Mouse (Mus musculus) intestine, embryonic 16.5 days (tissue): ENCODE results near the gene Gm43064. TPM values are rescaled to one million over a fixed set of nuclear protein-coding genes. Genes with fewer than 3 reads are reported as not detected.
"Not testable (repeated sequence)": the region's sequence is repeated elsewhere in the genome, so short reads cannot be mapped to it uniquely, and the experiment has no call there.

Experiments used
- ATAC-seq: fragments of 200-750 bp; cut with Nextera tagmentation; 2 replicates; pipeline ENCODE4 v1.8.0; 2017; ENCODE audit warnings: moderate TSS enrichment, moderate library complexity
- H3K27ac ChIP-seq: fragments of 300-500 bp; sonication (generic); 2 replicates; pipeline ENCODE4 v1.5.1; 2014; ENCODE audit warnings: mild to moderate bottlenecking, low read length
- H3K27me3 ChIP-seq: fragments of 300-500 bp; sonication (generic); replicated peaks from 2 replicates; pipeline ENCODE4 v1.6.1; 2014; ENCODE audit warnings: low read length, control low read depth, mixed read lengths; ENCODE audit not compliant: control insufficient read depth, insufficient read depth
- H3K36me3 ChIP-seq: fragments of 300-500 bp; sonication (generic); 2 replicates; pipeline ENCODE4 v1.6.1; 2014; ENCODE audit warnings: low read length, control low read depth; ENCODE audit not compliant: control insufficient read depth, insufficient read depth
- H3K4me1 ChIP-seq: fragments of 300-500 bp; sonication (generic); 2 replicates; pipeline ENCODE4 v1.6.1; 2014; ENCODE audit warnings: low read length, control low read depth, mixed read lengths; ENCODE audit not compliant: control insufficient read depth, insufficient read depth
- H3K4me2 ChIP-seq: fragments of 300-500 bp; sonication (generic); 2 replicates; pipeline ENCODE4 v1.6.1; 2014; ENCODE audit warnings: low read depth, low read length, control low read depth
- H3K4me3 ChIP-seq: fragments of 300-500 bp; sonication (generic); 2 replicates; pipeline ENCODE4 v1.5.1; 2014; ENCODE audit warnings: mild to moderate bottlenecking, low read length
- H3K9ac ChIP-seq: fragments of 300-500 bp; sonication (generic); 2 replicates; pipeline ENCODE4 v1.6.1; 2014; ENCODE audit warnings: low read depth, low read length
- H3K9me3 ChIP-seq: fragments of 300-500 bp; sonication (generic); 2 replicates; pipeline ENCODE4 v1.6.1; 2016; ENCODE audit warnings: low read length, control low read depth; ENCODE audit not compliant: control insufficient read depth
- WGBS: fragments of 180-500 bp; shearing (Covaris S2); extraction: QIAGEN DNeasy Blood & Tissue Kit; methylation state at CpG from one replicate; pipeline ENCODE4 v1.1.7; 2014; 5-methylcytosine and 5-hydroxymethylcytosine counted together
- polyA plus RNA-seq: library from polyadenylated mRNA; unstranded; fragments of >200 nt; fragmentation: Nextera tagmentation; extraction: Ambion mirVana; gene quantifications from 2 replicates; pipeline ENCODE4 v1.2.1, GENCODE M21; 2015

Gene Gm43064
- polyA plus RNA-seq, 1 experiment from 2014 or later: 0.45 TPM

GRCm38 (mm10) chr3:103829036-103829435, 19.7 kb downstream of the Gm43064 start:
- WGBS: 75% methylated on average over 3 of the region's 3 CpGs
- no peaks in the 10 kb centered on the region for H3K27me3 ChIP-seq
- ATAC-seq: no peak
- H3K4me3 ChIP-seq: no peak overlapping the region
- no peak overlapping the region for H3K4me2 ChIP-seq
- H3K4me1 ChIP-seq: no peaks in the 10 kb centered on the region; the same call in 1 of the 2 replicates
- H3K27ac ChIP-seq: no peak overlapping the region
- H3K36me3 ChIP-seq: no peaks in the 10 kb centered on the region
- no peak overlapping the region for H3K9ac ChIP-seq
- no peaks in the 10 kb centered on the region for H3K9me3 ChIP-seq

GRCm38 (mm10) chr3:103830681-103831080, 21.3 kb downstream of the Gm43064 start:
- not testable (repeated sequence) for H3K4me1 ChIP-seq, H3K4me3 ChIP-seq, H3K27me3 ChIP-seq, H3K9ac ChIP-seq, H3K36me3 ChIP-seq, ATAC-seq, H3K9me3 ChIP-seq, H3K4me2 ChIP-seq, H3K27ac ChIP-seq
- WGBS: 65% methylated on average over 1 of the region's 1 CpGs

GRCm38 (mm10) chr3:103831146-103831545, 21.8 kb downstream of the Gm43064 start:
- no peak for ATAC-seq
- H3K4me2 ChIP-seq: no peak overlapping the region
- no peak overlapping the region for H3K4me3 ChIP-seq
- H3K4me1 ChIP-seq: no peaks in the 10 kb centered on the region; the same call in 1 of the 2 replicates
- no peak overlapping the region for H3K27ac ChIP-seq
- no peak overlapping the region for H3K9ac ChIP-seq
- no peaks in the 10 kb centered on the region for H3K27me3 ChIP-seq
- no peaks in the 10 kb centered on the region for H3K36me3 ChIP-seq
- 82% methylated on average over 7 of the region's 7 CpGs for WGBS
- H3K9me3 ChIP-seq: no peaks in the 10 kb centered on the region

GRCm38 (mm10) chr3:103832426-103832825, 23.1 kb downstream of the Gm43064 start, which contains the start of gene Bcl2l15:
Gene Bcl2l15, plus strand, starts transcription at chr3:103832601.
- no peaks in the 10 kb centered on the region for H3K27me3 ChIP-seq
- H3K4me1 ChIP-seq: no peaks in the 10 kb centered on the region; the same call in 1 of the 2 replicates
- H3K9me3 ChIP-seq: no peaks in the 10 kb centered on the region
- no peaks in the 10 kb centered on the region for H3K36me3 ChIP-seq
- H3K4me3 ChIP-seq: no peak within 1 kb of the TSS
- peak within 1 kb of the TSS; percentile 52 for H3K27ac ChIP-seq
- ATAC-seq: peak; percentile 67
- no peak within 1 kb of the TSS for H3K9ac ChIP-seq
- no peak within 1 kb of the TSS for H3K4me2 ChIP-seq

- no peaks in the 10 kb centered on the region for H3K9me3 ChIP-seq
- no peak overlapping the region for H3K27ac ChIP-seq
- no peak overlapping the region for H3K4me3 ChIP-seq
- WGBS: 66% methylated on average over 2 of the region's 2 CpGs
- ATAC-seq: peak; percentile 79
- no peaks in the 10 kb centered on the region for H3K27me3 ChIP-seq
- H3K36me3 ChIP-seq: no peaks in the 10 kb centered on the region
- H3K4me2 ChIP-seq: no peak overlapping the region
- H3K9ac ChIP-seq: no peak overlapping the region
- no peaks in the 10 kb centered on the region; the same call in 1 of the 2 replicates for H3K4me1 ChIP-seq
These were observed 24.6 kb downstream of the Gm43064 start for GRCm38 (mm10) chr3:103834001-103834400.

- no peak overlapping the region for H3K4me3 ChIP-seq
- H3K9ac ChIP-seq: no peak overlapping the region
- no peaks in the 10 kb centered on the region; the same call in 1 of the 2 replicates for H3K4me1 ChIP-seq
- H3K27ac ChIP-seq: 0 out of 2 replicates have a peak overlapping the region, but pooled peaks have one; percentile 8
- no peaks in the 10 kb centered on the region for H3K36me3 ChIP-seq
- WGBS: 77% methylated on average over 6 of the region's 6 CpGs
- no peak overlapping the region for H3K4me2 ChIP-seq
- ATAC-seq: no peak
- H3K9me3 ChIP-seq: no peaks in the 10 kb centered on the region
- no peaks in the 10 kb centered on the region for H3K27me3 ChIP-seq
These were observed 26.0 kb downstream of the Gm43064 start for GRCm38 (mm10) chr3:103835272-103835950.

GRCm38 (mm10) chr3:103835951-103836310, 26.6 kb downstream of the Gm43064 start:
- H3K27me3 ChIP-seq: no peaks in the 10 kb centered on the region
- H3K9me3 ChIP-seq: no peaks in the 10 kb centered on the region
- no peak overlapping the region for H3K4me3 ChIP-seq
- H3K4me2 ChIP-seq: no peak overlapping the region
- no peak for ATAC-seq
- H3K36me3 ChIP-seq: no peaks in the 10 kb centered on the region
- H3K4me1 ChIP-seq: no peaks in the 10 kb centered on the region; the same call in 1 of the 2 replicates
- H3K27ac ChIP-seq: 0 out of 2 replicates have a peak overlapping the region, but pooled peaks have one; percentile 8
- WGBS: 78% methylated on average over 10 of the region's 10 CpGs
- no peak overlapping the region for H3K9ac ChIP-seq

- Histone ChIP-seq H3K4me2 (no peak overlapping the region), H3K9ac (no peak overlapping the region), H3K27ac (no peak overlapping the region), H3K27me3 (no peaks in the 10 kb centered on the region), H3K9me3 (no peaks in the 10 kb centered on the region), H3K4me3 (no peak overlapping the region), H3K36me3 (no peaks in the 10 kb centered on the region), H3K4me1 (no peaks in the 10 kb centered on the region; the same call in 1 of the 2 replicates)
- 97% methylated on average over 5 of the region's 5 CpGs for WGBS
- no peak for ATAC-seq
These were observed 27.1 kb downstream of the Gm43064 start for GRCm38 (mm10) chr3:103836453-103836852.

GRCm38 (mm10) chr3:103839711-103840110, 30.3 kb downstream of the Gm43064 start:
- Histone ChIP-seq H3K4me1 (no peaks in the 10 kb centered on the region), H3K9ac (no peak overlapping the region), H3K9me3 (0 out of 2 replicates have a peak, but pooled peaks cover 4% of the 10 kb centered on the region), H3K36me3 (no peaks in the 10 kb centered on the region), H3K27me3 (no peaks in the 10 kb centered on the region), H3K4me2 (no peak overlapping the region), H3K27ac (no peak overlapping the region), H3K4me3 (no peak overlapping the region)
- no peak for ATAC-seq
- 93% methylated on average over 6 of the region's 6 CpGs for WGBS

GRCm38 (mm10) chr3:103840195-103840594, 30.8 kb downstream of the Gm43064 start:
- H3K4me3 ChIP-seq, ATAC-seq, H3K4me1 ChIP-seq, H3K9ac ChIP-seq, H3K9me3 ChIP-seq, H3K27ac ChIP-seq, H3K36me3 ChIP-seq, H3K4me2 ChIP-seq, H3K27me3 ChIP-seq: not testable (repeated sequence)
- 80% methylated on average over 3 of the region's 3 CpGs for WGBS
